Mouse (Mus musculus) liver, embryonic 12.5 days (tissue): ENCODE measurements around the gene Miip. TPM values are rescaled to one million over a fixed set of nuclear protein-coding genes. Genes with fewer than 3 reads are reported as not detected.

Experiments used
- ATAC-seq: fragments of 200-750 bp; cut with Nextera tagmentation; 2 replicates; pipeline ENCODE4 v1.8.0; 2017; ENCODE audit warnings: moderate number of reproducible peaks, mild to moderate bottlenecking, moderate library complexity
- H3K27ac ChIP-seq: fragments of 300-500 bp; sonication (generic); 2 replicates; pipeline ENCODE4 v1.5.1; 2016; ENCODE audit warnings: mild to moderate bottlenecking
- H3K27me3 ChIP-seq: fragments of 300-500 bp; sonication (generic); replicated peaks from 2 replicates; pipeline ENCODE4 v1.6.1; 2016; ENCODE audit warnings: mild to moderate bottlenecking, moderate library complexity
- H3K36me3 ChIP-seq: fragments of 300-500 bp; sonication (generic); 2 replicates; pipeline ENCODE4 v1.6.1; 2016; ENCODE audit warnings: mild to moderate bottlenecking, moderate library complexity
- H3K4me1 ChIP-seq: fragments of 300-500 bp; sonication (generic); 2 replicates; pipeline ENCODE4 v1.6.1; 2016
- H3K4me2 ChIP-seq: fragments of 300-500 bp; sonication (generic); 2 replicates; pipeline ENCODE4 v1.6.1; 2016; ENCODE audit warnings: mild to moderate bottlenecking, moderate library complexity
- H3K4me3 ChIP-seq: fragments of 300-500 bp; sonication (generic); 2 replicates; pipeline ENCODE4 v1.5.1; 2016; ENCODE audit warnings: mild to moderate bottlenecking, moderate library complexity
- H3K9ac ChIP-seq: fragments of 300-500 bp; sonication (generic); 2 replicates; pipeline ENCODE4 v1.6.1; 2016; ENCODE audit warnings: mild to moderate bottlenecking, moderate library complexity
- H3K9me3 ChIP-seq: fragments of 300-500 bp; sonication (generic); replicated peaks from 2 replicates; pipeline ENCODE4 v1.6.1; 2016; ENCODE audit warnings: mild to moderate bottlenecking, moderate library complexity
- WGBS: fragments of 180-500 bp; shearing (Covaris S2); methylation state at CpG from one replicate; pipeline ENCODE4 v1.1.7; 2016; ENCODE audit not compliant: insufficient replicate concordance; 5-methylcytosine and 5-hydroxymethylcytosine counted together
- polyA plus RNA-seq: library from polyadenylated mRNA; unstranded; fragments of >200 nt; fragmentation: Nextera tagmentation; extraction: Ambion mirVana; gene quantifications from 2 replicates; pipeline ENCODE4 v1.2.1, GENCODE M21; 2016

Miip gene
- polyA plus RNA-seq, 1 experiment from 2014 or later = 34.6 TPM

DNA sequence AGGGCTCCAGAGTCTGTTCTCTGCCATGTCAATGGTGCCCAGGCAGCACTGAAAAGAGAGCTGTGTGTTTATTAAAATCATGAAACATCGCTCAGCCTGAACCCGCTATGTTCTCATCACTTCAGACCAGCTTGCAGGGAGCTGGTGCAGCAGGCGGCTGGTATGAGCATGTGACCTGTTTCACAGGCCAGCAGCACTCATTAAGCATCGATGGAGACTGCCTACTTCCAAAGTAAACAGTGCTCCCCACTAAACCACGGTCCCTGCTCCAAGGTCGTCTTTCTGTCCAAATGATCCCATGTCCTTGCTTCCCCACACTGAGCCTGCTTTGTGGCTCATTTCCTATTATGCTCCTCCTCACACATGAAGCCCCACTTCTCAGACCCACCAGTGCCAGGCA, 21.7 kb upstream of the Miip start:
- no peak overlapping the region for H3K4me3 ChIP-seq
- H3K9me3 ChIP-seq = no peaks in the 10 kb centered on the region
- 86% methylated on average over 6 of the region's 6 CpGs for WGBS
- no peak overlapping the region for H3K4me2 ChIP-seq
- no peaks in the 10 kb centered on the region for H3K4me1 ChIP-seq
- H3K36me3 ChIP-seq = peaks cover 96% of the 10 kb centered on the region
- no peak overlapping the region for H3K9ac ChIP-seq
- ATAC-seq = no peak
- no peaks in the 10 kb centered on the region for H3K27me3 ChIP-seq
- H3K27ac ChIP-seq = no peak overlapping the region

DNA sequence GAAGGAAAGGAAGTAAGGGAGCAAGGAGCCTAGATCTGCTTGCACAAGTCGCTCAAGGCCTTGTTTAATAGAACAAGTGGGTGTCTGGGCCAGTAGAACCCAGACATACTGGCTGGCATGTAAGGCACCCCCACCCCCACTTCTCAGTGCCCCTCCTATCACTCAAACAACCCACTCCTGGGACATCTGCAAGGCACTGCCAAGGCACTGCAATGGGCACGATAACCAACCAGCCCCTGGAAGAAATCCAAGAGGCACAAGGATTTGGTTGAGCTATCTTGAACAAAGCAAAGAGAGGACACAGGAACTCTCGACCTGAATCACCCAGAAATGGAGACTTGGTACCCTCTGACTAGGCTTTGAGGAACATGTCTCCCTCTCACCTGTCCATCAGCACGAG, 19.6 kb upstream of the Miip start:
- H3K9ac ChIP-seq = no peak overlapping the region
- H3K4me2 ChIP-seq = no peak overlapping the region
- no peak overlapping the region for H3K4me3 ChIP-seq
- H3K4me1 ChIP-seq = no peaks in the 10 kb centered on the region
- no peaks in the 10 kb centered on the region for H3K27me3 ChIP-seq
- WGBS = 74% methylated on average over 4 of the region's 4 CpGs
- peaks cover 96% of the 10 kb centered on the region for H3K36me3 ChIP-seq
- ATAC-seq = no peak
- H3K27ac ChIP-seq = no peak overlapping the region
- H3K9me3 ChIP-seq = no peaks in the 10 kb centered on the region

DNA sequence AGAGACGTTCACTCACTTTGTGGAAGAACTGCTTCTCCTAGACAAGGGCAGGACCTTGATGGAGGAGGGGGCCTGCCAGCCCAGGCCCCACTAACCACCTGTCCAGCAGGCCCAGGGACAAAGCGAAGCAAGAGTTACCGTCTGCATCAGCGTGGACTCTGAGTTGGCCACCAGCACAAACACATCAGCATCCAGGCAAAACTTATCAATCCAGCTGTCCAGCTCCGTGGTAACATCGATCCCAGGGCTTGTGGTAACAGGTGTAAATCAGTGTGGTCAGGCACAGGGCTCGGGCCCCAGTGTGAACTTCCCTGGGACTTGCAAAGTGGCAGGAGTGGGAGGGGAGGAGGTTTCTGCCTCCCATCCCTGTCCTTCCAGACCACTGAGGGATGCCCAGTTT, 18.7 kb upstream of the Miip start:
- H3K4me2 ChIP-seq = no peak overlapping the region
- no peak overlapping the region for H3K27ac ChIP-seq
- no peak overlapping the region for H3K9ac ChIP-seq
- H3K4me1 ChIP-seq = no peaks in the 10 kb centered on the region
- ATAC-seq = no peak
- 79% methylated on average over 7 of the region's 7 CpGs for WGBS
- peaks cover 96% of the 10 kb centered on the region for H3K36me3 ChIP-seq
- H3K4me3 ChIP-seq = no peak overlapping the region
- H3K9me3 ChIP-seq = no peaks in the 10 kb centered on the region
- no peaks in the 10 kb centered on the region for H3K27me3 ChIP-seq

GRCm38 (mm10) chr4:147886158-147886557, 17.5 kb upstream of the Miip start:
- no peak overlapping the region for H3K4me2 ChIP-seq
- no peak overlapping the region for H3K9ac ChIP-seq
- no peaks in the 10 kb centered on the region for H3K9me3 ChIP-seq
- H3K4me1 ChIP-seq = no peaks in the 10 kb centered on the region
- no peak overlapping the region for H3K4me3 ChIP-seq
- H3K27ac ChIP-seq = no peak overlapping the region
- ATAC-seq = no peak
- WGBS = 89% methylated on average over 12 of the region's 12 CpGs
- H3K36me3 ChIP-seq = peaks cover 96% of the 10 kb centered on the region
- no peaks in the 10 kb centered on the region for H3K27me3 ChIP-seq

- H3K9ac ChIP-seq = no peak overlapping the region
- WGBS = 75% methylated on average over 3 of the region's 3 CpGs
- no peak overlapping the region for H3K27ac ChIP-seq
- no peak overlapping the region for H3K4me3 ChIP-seq
- peaks cover 99% of the 10 kb centered on the region for H3K36me3 ChIP-seq
- no peaks in the 10 kb centered on the region for H3K27me3 ChIP-seq
- no peak for ATAC-seq
- H3K4me2 ChIP-seq = no peak overlapping the region
- no peaks in the 10 kb centered on the region for H3K4me1 ChIP-seq
- H3K9me3 ChIP-seq = no peaks in the 10 kb centered on the region
Measured at GRCm38 (mm10) chr4:147884138-147884537, 15.5 kb upstream of the Miip start.

- H3K27me3 ChIP-seq = no peaks in the 10 kb centered on the region
- H3K9ac ChIP-seq = no peak overlapping the region
- no peak overlapping the region for H3K4me2 ChIP-seq
- ATAC-seq = no peak
- H3K4me3 ChIP-seq = no peak overlapping the region
- no peak overlapping the region for H3K27ac ChIP-seq
- H3K9me3 ChIP-seq = no peaks in the 10 kb centered on the region
- H3K36me3 ChIP-seq = peaks cover 99% of the 10 kb centered on the region
- H3K4me1 ChIP-seq = no peaks in the 10 kb centered on the region
- WGBS = 74% methylated on average over 6 of the region's 6 CpGs
Measured at GRCm38 (mm10) chr4:147883041-147883440, 14.4 kb upstream of the Miip start.

DNA sequence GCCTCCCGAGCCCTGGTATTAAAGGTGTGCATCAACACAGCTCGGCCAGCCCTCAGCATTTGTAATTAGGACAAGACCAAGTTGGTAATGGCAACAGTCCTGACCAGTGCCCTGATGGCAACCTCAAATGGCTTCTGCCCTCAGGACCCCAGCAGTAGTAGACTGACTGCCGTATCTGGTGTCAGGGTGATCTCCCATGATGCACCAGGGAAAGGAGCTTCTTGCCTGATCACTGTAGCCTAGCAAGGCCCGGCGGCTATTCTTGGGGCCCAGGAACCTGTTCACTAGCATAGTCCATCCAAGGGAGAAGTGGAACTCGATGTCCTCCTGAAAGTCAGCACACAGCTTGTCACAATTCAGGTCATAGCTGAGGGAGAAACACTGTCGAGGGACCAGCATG, 13.2 kb upstream of the Miip start:
- Histone ChIP-seq H3K4me3 (no peak overlapping the region), H3K9me3 (no peaks in the 10 kb centered on the region), H3K27ac (no peak overlapping the region), H3K4me1 (peaks cover under 1% of the 10 kb centered on the region; the same call in 1 of the 2 replicates), H3K36me3 (peaks cover 97% of the 10 kb centered on the region), H3K27me3 (no peaks in the 10 kb centered on the region), H3K4me2 (no peak overlapping the region), H3K9ac (no peak overlapping the region)
- no peak for ATAC-seq
- WGBS = 81% methylated on average over 7 of the region's 7 CpGs

GRCm38 (mm10) chr4:147879865-147880264, 11.2 kb upstream of the Miip start:
- no peak overlapping the region for H3K4me3 ChIP-seq
- peaks cover 17% of the 10 kb centered on the region for H3K4me1 ChIP-seq
- peaks cover 97% of the 10 kb centered on the region for H3K36me3 ChIP-seq
- no peaks in the 10 kb centered on the region for H3K27me3 ChIP-seq
- no peak overlapping the region for H3K27ac ChIP-seq
- no peak for ATAC-seq
- no peak overlapping the region for H3K4me2 ChIP-seq
- no peaks in the 10 kb centered on the region for H3K9me3 ChIP-seq
- WGBS = 64% methylated on average over 5 of the region's 5 CpGs
- H3K9ac ChIP-seq = no peak overlapping the region

DNA sequence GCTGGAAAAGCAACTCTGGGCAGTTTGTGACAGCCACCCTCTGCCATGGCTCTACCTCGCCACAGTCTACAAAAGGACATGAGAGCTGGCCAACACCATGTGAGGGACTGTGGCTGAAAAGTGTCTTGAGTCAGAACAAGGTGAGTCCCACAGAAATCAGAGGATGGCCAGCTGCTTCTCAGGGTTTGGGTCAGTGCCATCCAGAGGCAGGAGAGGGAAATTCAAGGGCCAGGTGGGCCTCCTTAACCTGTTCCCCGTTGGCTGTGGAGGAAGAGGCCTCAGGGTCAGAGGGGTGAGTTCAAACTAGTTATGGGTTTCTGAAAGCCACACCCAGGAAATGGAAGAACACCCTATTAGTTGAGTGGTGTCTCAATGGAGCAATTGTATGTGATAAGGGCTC, 10.8 kb upstream of the Miip start:
- peaks cover 97% of the 10 kb centered on the region for H3K36me3 ChIP-seq
- H3K9me3 ChIP-seq = no peaks in the 10 kb centered on the region
- H3K4me2 ChIP-seq = no peak overlapping the region
- H3K9ac ChIP-seq = no peak overlapping the region
- no peak overlapping the region for H3K4me3 ChIP-seq
- 63% methylated on average over 2 of the region's 2 CpGs for WGBS
- no peak overlapping the region for H3K27ac ChIP-seq
- no peak; the same call in 1 of the 2 replicates for ATAC-seq
- H3K27me3 ChIP-seq = no peaks in the 10 kb centered on the region
- peaks cover 17% of the 10 kb centered on the region for H3K4me1 ChIP-seq

GRCm38 (mm10) chr4:147878537-147878936, 9.9 kb upstream of the Miip start:
- no peak overlapping the region for H3K4me2 ChIP-seq
- H3K27me3 ChIP-seq = no peaks in the 10 kb centered on the region
- H3K27ac ChIP-seq = no peak overlapping the region
- no peak overlapping the region for H3K9ac ChIP-seq
- WGBS = 88% methylated on average over 9 of the region's 9 CpGs
- ATAC-seq = no peak
- H3K36me3 ChIP-seq = peaks cover 97% of the 10 kb centered on the region
- H3K4me3 ChIP-seq = no peak overlapping the region
- H3K9me3 ChIP-seq = no peaks in the 10 kb centered on the region
- peaks cover 17% of the 10 kb centered on the region for H3K4me1 ChIP-seq

- Histone ChIP-seq H3K4me3 (no peak overlapping the region), H3K27me3 (no peaks in the 10 kb centered on the region), H3K9me3 (no peaks in the 10 kb centered on the region), H3K4me1 (peaks cover 19% of the 10 kb centered on the region), H3K27ac (no peak overlapping the region), H3K4me2 (no peak overlapping the region), H3K9ac (no peak overlapping the region; the same call in 1 of the 2 replicates), H3K36me3 (peaks cover 95% of the 10 kb centered on the region)
- WGBS = 59% methylated on average over 4 of the region's 4 CpGs
- 0 out of 2 replicates have a peak, but pooled peaks have one; percentile 16 for ATAC-seq
Measured at GRCm38 (mm10) chr4:147875852-147876575, 7.4 kb upstream of the Miip start.

DNA sequence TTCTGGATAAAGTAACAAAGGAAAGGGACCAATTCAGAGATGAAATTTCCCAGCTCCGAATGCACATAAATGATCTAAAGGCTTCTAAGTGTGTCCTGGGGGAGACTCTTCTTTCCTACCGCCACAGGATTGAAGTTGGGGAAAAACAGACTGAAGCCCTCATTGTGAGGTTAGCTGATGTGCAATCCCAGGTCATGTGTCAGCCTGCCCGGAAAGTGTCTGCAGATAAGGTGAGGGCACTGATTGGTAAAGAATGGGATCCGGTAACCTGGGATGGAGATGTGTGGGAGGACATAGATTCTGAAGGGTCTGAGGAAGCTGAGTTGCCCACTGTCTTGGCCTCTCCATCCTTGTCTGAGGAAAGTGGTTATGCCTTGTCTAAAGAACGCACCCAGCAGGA, 622 bp upstream of the Miip start:
- H3K36me3 ChIP-seq = peaks cover 59% of the 10 kb centered on the region
- ATAC-seq = no peak
- WGBS = 9% methylated on average over 5 of the region's 5 CpGs

More for the DNA sequence above, 622 bp upstream of the Miip start:
- Histone ChIP-seq H3K4me2 (peak overlapping the region; percentile 86), H3K4me3 (peak overlapping the region; percentile 75), H3K9me3 (no peaks in the 10 kb centered on the region), H3K27ac (peak overlapping the region; percentile 75; the same call in 1 of the 2 replicates), H3K4me1 (peaks cover 42% of the 10 kb centered on the region), H3K27me3 (no peaks in the 10 kb centered on the region), H3K9ac (peak overlapping the region; percentile 73)
